Mouse (Mus musculus) heart, adult 2 months (tissue): ENCODE data around the gene Col12a1.

ENCODE experiments used
- CTCF ChIP-seq: fragments of 200-600 bp; IDR thresholded peaks from 2 replicates; pipeline ENCODE4 v1.8.1; 2022; ENCODE audit warnings: antibody characterized with exemption, mild to moderate bottlenecking, moderate library complexity
- POLR2A ChIP-seq: fragments of 200-500 bp; IDR thresholded peaks from 2 replicates; pipeline ENCODE4 v1.6.1; 2011; ENCODE audit warnings: mild to moderate bottlenecking, low read depth, low read length, control low read depth; ENCODE audit not compliant: insufficient read depth

DNA sequence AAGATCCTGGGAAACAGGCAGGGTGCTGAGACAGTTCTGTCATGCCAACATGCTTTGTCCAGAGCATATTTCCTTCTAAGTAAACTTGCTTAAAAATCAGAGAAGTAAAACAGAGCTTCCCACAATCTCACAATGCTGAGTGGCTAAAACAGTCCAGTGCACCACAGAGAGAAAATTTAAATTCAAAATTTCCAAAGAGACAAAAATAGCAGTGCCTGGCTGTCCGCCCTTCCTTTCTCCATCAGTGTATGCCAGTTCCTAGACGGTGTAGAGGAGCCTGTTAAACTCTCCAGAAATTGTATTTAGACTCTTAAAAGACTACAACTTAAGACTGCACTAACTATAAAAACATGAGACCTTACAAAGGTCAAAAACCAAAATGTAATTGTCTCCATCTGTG is 165.3 kb downstream of the Col12a1 start:
- TF ChIP-seq POLR2A (no peak), CTCF (no peak)
